Mouse (Mus musculus) spleen, adult 2 months (tissue): ENCODE measurements around the gene Cntn4.

Source experiments
- CTCF ChIP-seq: fragments of 200-500 bp; IDR thresholded peaks from 2 replicates; pipeline ENCODE4 v1.5.1; 2011; ENCODE audit warnings: mild to moderate bottlenecking, inconsistent platforms; ENCODE audit not compliant: insufficient read depth, insufficient read length, insufficient replicate concordance; ENCODE audit errors: extremely low read depth
- POLR2A ChIP-seq: fragments of 200-500 bp; IDR thresholded peaks from 2 replicates; pipeline ENCODE4 v1.6.1; 2011; ENCODE audit warnings: low read depth, low read length, inconsistent platforms

DNA sequence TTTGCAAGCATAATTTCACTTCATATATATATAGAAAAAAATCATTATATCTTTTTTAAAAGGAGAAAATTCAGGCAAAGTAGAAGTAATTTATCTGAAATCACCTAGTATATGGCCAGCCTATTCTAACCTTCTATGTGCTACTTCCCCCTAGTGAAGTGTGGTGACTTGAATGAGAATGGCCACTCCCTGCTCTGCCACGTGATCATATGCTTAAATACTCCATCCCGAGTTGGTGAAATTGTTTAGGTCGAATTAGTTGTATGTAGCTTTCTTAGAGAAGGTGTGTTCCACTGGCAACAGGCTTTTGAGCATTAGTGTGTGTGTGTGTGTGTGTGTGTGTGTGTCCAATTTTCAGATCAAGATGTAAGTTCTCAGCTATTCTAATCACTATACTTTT lies 730.6 kb downstream of the Cntn4 start:
- TF ChIP-seq CTCF (no peak), POLR2A (no peak)
